Mouse (Mus musculus): ENCODE measurements around the gene Sh3bgrl3. TPM values are rescaled to one million over a fixed set of nuclear protein-coding genes. Genes with fewer than 3 reads are reported as not detected.

The Sh3bgrl3 gene
- total RNA-seq (2023): 609 to 689 TPM (median 657 TPM) in 4 replicates

GRCm38 (mm10) chr4:134128221-134128982, at the start of gene Sh3bgrl3:
Sh3bgrl3 (minus strand) TSS chr4:134128789.

GRCm38 (mm10) chr4:134101979-134102741, 26.4 kb downstream of the Sh3bgrl3 start, which contains the start of gene Ubxn11:
Ubxn11 (plus strand) TSS chr4:134102570.

DNA sequence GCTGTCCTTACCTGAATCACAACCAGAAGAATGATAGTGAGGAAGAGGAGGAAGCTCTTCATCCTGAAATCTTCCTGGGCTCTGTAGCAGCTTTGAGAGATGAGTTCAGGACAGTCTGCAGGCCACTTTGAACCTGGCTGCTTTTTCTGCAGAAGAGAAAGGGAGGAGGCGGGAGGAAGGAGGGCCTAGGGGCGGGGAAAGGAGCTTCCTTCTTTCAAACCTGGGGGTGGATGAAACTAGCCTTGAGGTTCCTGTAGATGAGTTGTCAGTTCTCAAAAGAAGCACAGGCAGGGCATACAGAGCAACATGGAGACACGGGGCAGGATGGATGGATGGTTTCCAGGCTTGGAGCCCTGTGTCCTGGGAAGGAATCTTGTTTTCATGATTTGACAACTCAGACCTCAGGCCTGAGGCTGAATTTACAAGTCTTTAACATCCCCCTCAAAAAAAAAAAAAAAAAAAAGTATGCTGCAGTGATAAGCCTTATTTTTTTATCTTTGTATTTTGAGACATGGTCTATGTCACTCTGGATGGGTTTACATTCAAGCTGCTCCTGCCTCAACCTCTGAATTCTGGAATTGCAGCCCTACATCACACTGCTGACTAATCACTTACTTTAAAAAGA, 33.6 kb downstream of the Sh3bgrl3 start, which contains the start of gene Cd52:
Gene Cd52, minus strand, starts transcription at position 160 of the 625 bp plus-strand sequence.

Other genes with a start within 250 kb of the Sh3bgrl3 start
- gene Rps6ka1, start 241.0 kb downstream of the Sh3bgrl3 start, total RNA-seq (2023): 69.7 to 87.8 TPM (median 78.9 TPM) in 4 replicates
- 307 to 323 TPM (median 317 TPM) in 4 replicates for gene Hmgn2, start 160.1 kb downstream of the Sh3bgrl3 start, total RNA-seq (2023)
- 26.2 to 33.2 TPM (median 31.3 TPM) in 4 replicates for gene Dhdds, start 127.9 kb downstream of the Sh3bgrl3 start, total RNA-seq (2023)
- not detected in 4 replicates for gene Lin28a, start 109.9 kb downstream of the Sh3bgrl3 start, total RNA-seq (2023)
- gene Zfp683, start 75.0 kb downstream of the Sh3bgrl3 start, total RNA-seq (2023): not detected in 4 replicates
- 8.5 to 12.5 TPM (median 10.6 TPM) in 4 replicates for gene Crybg2, start 68.0 kb downstream of the Sh3bgrl3 start, total RNA-seq (2023)
- 1,472 to 1,719 TPM (median 1,551 TPM) in 4 replicates for gene Cd52, start 33.7 kb downstream of the Sh3bgrl3 start, total RNA-seq (2023)
- gene Ubxn11, start 26.2 kb downstream of the Sh3bgrl3 start, total RNA-seq (2023): 42.9 to 49.3 TPM (median 46.2 TPM) in 4 replicates
- 18.4 to 30.3 TPM (median 22.9 TPM) in 4 replicates for gene Cep85, start 58.3 kb upstream of the Sh3bgrl3 start, total RNA-seq (2023)
- gene Gm7534, start 74.2 kb upstream of the Sh3bgrl3 start, total RNA-seq (2023): not detected in 4 replicates
- not detected in 4 replicates for gene Catsper4, start 98.6 kb upstream of the Sh3bgrl3 start, total RNA-seq (2023)
- gene Cnksr1, start 109.6 kb upstream of the Sh3bgrl3 start, total RNA-seq (2023): 0.69 TPM in 1 of 4 replicates, not detected in the others
- not detected in 4 replicates for gene E130218I03Rik, start 114.9 kb upstream of the Sh3bgrl3 start, total RNA-seq (2023)
- 25.1 to 28.5 TPM (median 27.5 TPM) in 4 replicates for gene Zfp593, start 116.8 kb upstream of the Sh3bgrl3 start, total RNA-seq (2023)
- not detected in 4 replicates for gene Gm30191, start 118.1 kb upstream of the Sh3bgrl3 start, total RNA-seq (2023)
- not detected in 4 replicates for gene Grrp1, start 125.3 kb upstream of the Sh3bgrl3 start, total RNA-seq (2023)
- 9.3 to 13.0 TPM (median 11.1 TPM) in 4 replicates for gene Pdik1l, start 159.1 kb upstream of the Sh3bgrl3 start, total RNA-seq (2023)
- gene Trim63, start 186.3 kb upstream of the Sh3bgrl3 start, total RNA-seq (2023): not detected in 4 replicates
- not detected in 4 replicates for gene Slc30a2, start 214.4 kb upstream of the Sh3bgrl3 start, total RNA-seq (2023)